Mouse (Mus musculus): Measurements from ENCODE around the gene Lmna. TPM values are rescaled to one million over a fixed set of nuclear protein-coding genes. Genes with fewer than 3 reads are reported as not detected.

Gene Lmna
- total RNA-seq, 1 experiment = 121 TPM

DNA sequence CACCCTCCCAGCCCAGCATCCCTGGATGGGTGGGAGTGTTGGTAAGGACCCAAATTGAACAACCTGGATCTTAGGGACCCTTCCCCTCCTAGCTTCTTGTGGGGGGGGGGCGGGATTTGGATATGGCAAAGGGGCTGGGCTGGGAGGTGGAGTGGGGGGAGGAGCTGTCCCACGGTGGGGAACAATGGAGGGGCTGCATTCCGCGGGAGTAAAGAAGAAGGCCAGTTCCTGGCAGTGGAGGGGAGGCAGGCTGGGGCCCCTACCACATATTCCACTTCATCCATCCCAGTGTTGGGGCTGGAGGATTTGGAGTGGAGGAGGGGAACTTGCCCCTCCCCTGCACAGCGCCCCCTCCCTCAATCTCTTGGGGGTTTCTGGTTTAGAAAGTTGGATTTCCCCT is 23.9 kb upstream of the Lmna start:
- Histone ChIP-seq H3K4me3 (ENCODE audit: insufficient read depth in 1 of 2, low read depth in 1 of 2, low read length in 2 of 2, poor library complexity in 1 of 2, severe bottlenecking in 1 of 2) (peak overlapping the region; percentile 77 to 96; a peak in 3 of 4 replicates), H3K4me1 (ENCODE audit: control insufficient read depth in 2 of 2, insufficient read depth in 2 of 2, low read length in 2 of 2, poor library complexity in 1 of 2) (peaks cover 8 to 33% of the 10 kb centered on the region in 2 experiments; a peak in 3 of 4 replicates), H3K9ac (ENCODE audit: insufficient read depth, low read depth, low read length, poor library complexity, severe bottlenecking) (peak overlapping the region; percentile 93; the same call in 1 of the 2 replicates), H3K9me3 (ENCODE audit: control insufficient read depth, insufficient read depth, low read depth, low read length) (no peaks in the 10 kb centered on the region), H3K36me3 (ENCODE audit: control insufficient read depth, insufficient read depth, low read length, poor library complexity, severe bottlenecking) (peaks cover 23% of the 10 kb centered on the region), H3K27ac (ENCODE audit: insufficient read depth, low read depth, low read length, poor library complexity, severe bottlenecking) (no peak overlapping the region)
- in situ Hi-C loops (cut with MboI; ENCODE audit: low sequenced_read_pairs in 2 of 2, unreplicated experiment in 2 of 2) = no loop called here
- DNase-seq (ENCODE audit: low read depth, low spot score) = no peak
- TF ChIP-seq ZNF384 (IDR thresholded peaks at IDR 0.05; ENCODE audit: low read depth, low read length) = no peak
- TF ChIP-seq MAFK (IDR thresholded peaks at IDR 0.05; ENCODE audit: insufficient read depth, low read depth, low read length) = no peak
- TF ChIP-seq CHD2 (IDR thresholded peaks at IDR 0.05; ENCODE audit: low read depth, low read length) = no peak
- no peak for TF ChIP-seq ZC3H11A (IDR thresholded peaks at IDR 0.05; ENCODE audit: borderline replicate concordance, low read depth, low read length)
- no peak for TF ChIP-seq HCFC1 (IDR thresholded peaks at IDR 0.05; ENCODE audit: borderline replicate concordance, insufficient read depth, low read length)

DNA sequence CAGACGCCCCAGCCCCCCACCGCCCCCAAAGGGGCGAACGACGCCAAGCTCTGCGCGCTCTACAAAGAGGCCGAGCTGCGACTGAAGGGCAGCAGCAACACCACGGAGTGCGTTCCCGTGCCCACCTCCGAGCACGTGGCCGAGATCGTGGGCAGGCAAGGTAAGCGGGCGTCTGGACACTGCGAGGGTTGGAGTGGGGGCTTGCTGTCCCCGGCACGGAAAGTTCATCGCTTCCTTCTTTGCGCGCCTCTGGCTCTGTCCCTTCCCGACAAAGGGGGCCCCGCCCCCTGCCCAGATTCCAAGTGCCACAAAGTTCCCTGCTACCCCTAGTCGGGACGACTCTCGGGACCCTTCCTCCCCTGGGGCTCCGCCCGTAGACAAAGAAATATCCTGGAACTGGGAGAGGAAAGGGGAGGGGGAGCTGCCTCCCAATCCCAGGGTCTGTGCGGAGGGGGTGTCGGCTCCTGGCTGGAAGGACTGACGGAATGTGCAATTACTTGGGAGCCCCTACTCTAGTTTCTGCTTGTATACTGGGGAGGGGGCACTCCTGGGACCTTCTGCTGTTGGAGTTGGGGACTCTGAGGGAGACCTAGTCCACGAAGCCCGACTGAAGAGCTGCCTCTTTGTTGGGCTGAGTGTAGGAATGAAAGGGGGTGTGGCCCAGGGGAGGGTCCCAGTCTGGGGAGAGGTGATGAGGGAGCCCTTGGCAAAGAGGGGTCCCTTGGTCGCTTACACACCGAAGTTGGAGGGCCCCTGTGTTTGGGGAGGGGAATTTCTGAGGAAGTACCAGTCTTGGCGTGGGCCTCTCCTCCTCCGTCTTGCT is 23.1 kb upstream of the Lmna start:
- no peak for TF ChIP-seq ZNF384 (IDR thresholded peaks at IDR 0.05; ENCODE audit: low read depth, low read length)
- TF ChIP-seq MAFK (IDR thresholded peaks at IDR 0.05; ENCODE audit: insufficient read depth, low read depth, low read length) = no peak
- no peak for TF ChIP-seq ZC3H11A (IDR thresholded peaks at IDR 0.05; ENCODE audit: borderline replicate concordance, low read depth, low read length)
- no peak for TF ChIP-seq CHD2 (IDR thresholded peaks at IDR 0.05; ENCODE audit: low read depth, low read length)
- no peak for TF ChIP-seq HCFC1 (IDR thresholded peaks at IDR 0.05; ENCODE audit: borderline replicate concordance, insufficient read depth, low read length)
- Histone ChIP-seq H3K4me1 (ENCODE audit: control insufficient read depth in 2 of 2, insufficient read depth in 2 of 2, low read length in 2 of 2, poor library complexity in 1 of 2) (peaks cover 8 to 27% of the 10 kb centered on the region in 2 experiments; a peak in 3 of 4 replicates), H3K36me3 (ENCODE audit: control insufficient read depth, insufficient read depth, low read length, poor library complexity, severe bottlenecking) (peaks cover 18% of the 10 kb centered on the region), H3K4me3 (ENCODE audit: insufficient read depth in 1 of 2, low read depth in 1 of 2, low read length in 2 of 2, poor library complexity in 1 of 2, severe bottlenecking in 1 of 2) (peak overlapping the region; percentile 77 to 96), H3K9ac (ENCODE audit: insufficient read depth, low read depth, low read length, poor library complexity, severe bottlenecking) (peak overlapping the region; percentile 93), H3K27ac (ENCODE audit: insufficient read depth, low read depth, low read length, poor library complexity, severe bottlenecking) (peak overlapping the region; percentile 95), H3K9me3 (ENCODE audit: control insufficient read depth, insufficient read depth, low read depth, low read length) (no peaks in the 10 kb centered on the region)
- in situ Hi-C loops (cut with MboI; ENCODE audit: low sequenced_read_pairs in 2 of 2, unreplicated experiment in 2 of 2) = no loop called here
- no peak for DNase-seq (ENCODE audit: low read depth, low spot score)

DNA sequence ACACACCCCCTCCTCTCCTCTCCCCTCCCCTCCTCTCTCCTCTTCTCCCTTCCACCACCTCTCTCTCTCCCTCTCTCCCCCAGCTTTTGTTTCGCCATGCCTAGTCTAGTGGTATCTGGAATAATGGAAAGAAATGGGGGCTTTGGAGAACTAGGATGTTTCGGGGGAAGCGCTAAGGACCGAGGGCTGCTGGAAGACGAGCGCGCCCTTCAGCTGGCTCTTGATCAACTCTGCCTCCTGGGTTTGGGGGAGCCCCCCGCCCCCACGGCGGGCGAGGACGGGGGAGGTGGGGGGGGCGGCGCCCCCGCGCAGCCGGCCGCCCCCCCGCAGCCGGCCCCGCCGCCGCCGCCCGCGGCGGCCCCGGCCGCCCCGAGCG is 22.5 kb upstream of the Lmna start, which contains the start of gene Mex3a:
Gene Mex3a (plus strand): TSS at position 97 of the 376 bp plus-strand sequence.
- Histone ChIP-seq H3K4me3 (ENCODE audit: insufficient read depth in 1 of 2, low read depth in 1 of 2, low read length in 2 of 2, poor library complexity in 1 of 2, severe bottlenecking in 1 of 2) (peak within 1 kb of the TSS; percentile 95 to 96), H3K9ac (ENCODE audit: insufficient read depth, low read depth, low read length, poor library complexity, severe bottlenecking) (peak within 1 kb of the TSS; percentile 93), H3K4me1 (ENCODE audit: control insufficient read depth in 2 of 2, insufficient read depth in 2 of 2, low read length in 2 of 2, poor library complexity in 1 of 2) (peaks cover 8 to 31% of the 10 kb centered on the region in 2 experiments; a peak in 3 of 4 replicates), H3K27ac (ENCODE audit: insufficient read depth, low read depth, low read length, poor library complexity, severe bottlenecking) (peak within 1 kb of the TSS; percentile 95), H3K36me3 (ENCODE audit: control insufficient read depth, insufficient read depth, low read length, poor library complexity, severe bottlenecking) (peaks cover 16% of the 10 kb centered on the region), H3K9me3 (ENCODE audit: control insufficient read depth, insufficient read depth, low read depth, low read length) (no peaks in the 10 kb centered on the region)
- TF ChIP-seq MAFK (IDR thresholded peaks at IDR 0.05; ENCODE audit: insufficient read depth, low read depth, low read length) = no peak
- TF ChIP-seq HCFC1 (IDR thresholded peaks at IDR 0.05; ENCODE audit: borderline replicate concordance, insufficient read depth, low read length) = no peak
- no peak for TF ChIP-seq ZC3H11A (IDR thresholded peaks at IDR 0.05; ENCODE audit: borderline replicate concordance, low read depth, low read length)
- TF ChIP-seq CHD2 (IDR thresholded peaks at IDR 0.05; ENCODE audit: low read depth, low read length) = no peak
- no peak for TF ChIP-seq ZNF384 (IDR thresholded peaks at IDR 0.05; ENCODE audit: low read depth, low read length)
- in situ Hi-C loops (cut with MboI; ENCODE audit: low sequenced_read_pairs in 2 of 2, unreplicated experiment in 2 of 2) = no loop called here
- no peak for DNase-seq (ENCODE audit: low read depth, low spot score)

DNA sequence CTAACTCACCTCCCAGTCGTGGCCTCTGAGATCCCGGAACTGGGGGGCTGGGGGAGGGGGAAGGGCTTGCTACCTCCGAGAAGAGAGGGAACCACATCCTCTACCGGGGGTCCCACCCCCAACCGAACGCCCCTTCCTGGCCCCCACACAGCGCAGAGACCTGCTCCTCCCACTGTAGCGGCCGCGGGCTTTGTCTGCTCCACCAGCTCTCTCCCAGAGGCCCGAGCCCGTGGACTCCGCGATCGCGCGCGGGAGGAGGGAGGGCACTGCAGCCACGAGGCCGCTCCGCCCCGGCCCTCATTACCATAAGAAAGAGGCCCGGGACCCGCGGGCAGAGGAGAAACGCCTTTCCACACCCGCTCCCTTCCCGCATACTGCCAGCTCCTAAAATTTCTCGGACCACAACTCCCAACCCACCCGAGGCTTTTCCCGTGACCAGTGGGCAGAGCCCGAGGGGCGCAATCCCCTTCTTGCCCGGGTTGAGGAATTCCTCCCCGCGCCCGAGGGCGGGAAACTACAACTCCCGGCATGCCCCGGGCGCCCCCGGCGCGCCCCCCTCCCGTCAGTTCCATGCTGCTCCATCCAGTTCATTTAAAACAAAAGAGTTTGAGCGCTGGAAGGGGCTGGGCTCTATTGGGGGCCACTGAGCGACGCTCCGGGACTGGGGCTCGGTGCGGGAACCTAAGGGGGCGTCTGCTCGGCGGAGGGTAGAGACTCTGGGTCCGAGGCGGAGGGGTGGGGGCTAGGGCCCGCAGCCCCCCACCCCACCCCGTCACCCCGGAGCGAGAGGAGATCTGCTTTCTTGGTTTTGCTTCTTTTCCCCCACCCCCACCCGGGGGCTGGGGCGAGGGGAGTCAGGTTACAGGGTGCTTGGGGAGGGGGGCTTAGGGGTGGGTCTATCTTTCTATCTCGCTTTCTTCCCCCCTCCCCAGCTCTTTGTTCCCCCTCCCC is 21.9 kb upstream of the Lmna start:
- peak overlapping the region; percentile 95 to 96 for H3K4me3 ChIP-seq (ENCODE audit: insufficient read depth in 1 of 2, low read depth in 1 of 2, low read length in 2 of 2, poor library complexity in 1 of 2, severe bottlenecking in 1 of 2)
- in situ Hi-C loops (cut with MboI; ENCODE audit: low sequenced_read_pairs in 2 of 2, unreplicated experiment in 2 of 2) = no loop called here
- peak overlapping the region; percentile 93 for H3K9ac ChIP-seq (ENCODE audit: insufficient read depth, low read depth, low read length, poor library complexity, severe bottlenecking)
- H3K9me3 ChIP-seq (ENCODE audit: control insufficient read depth, insufficient read depth, low read depth, low read length) = no peaks in the 10 kb centered on the region
- H3K27ac ChIP-seq (ENCODE audit: insufficient read depth, low read depth, low read length, poor library complexity, severe bottlenecking) = peak overlapping the region; percentile 95
- H3K4me1 ChIP-seq (ENCODE audit: control insufficient read depth in 2 of 2, insufficient read depth in 2 of 2, low read length in 2 of 2, poor library complexity in 1 of 2) = peaks cover 8 to 30% of the 10 kb centered on the region in 2 experiments; a peak in 3 of 4 replicates
- DNase-seq (ENCODE audit: low read depth, low spot score) = no peak
- H3K36me3 ChIP-seq (ENCODE audit: control insufficient read depth, insufficient read depth, low read length, poor library complexity, severe bottlenecking) = peaks cover 9% of the 10 kb centered on the region
- no peak for TF ChIP-seq ZC3H11A (IDR thresholded peaks at IDR 0.05; ENCODE audit: borderline replicate concordance, low read depth, low read length)
- peak; percentile 96 for TF ChIP-seq HCFC1 (IDR thresholded peaks at IDR 0.05; ENCODE audit: borderline replicate concordance, insufficient read depth, low read length)
- no peak for TF ChIP-seq MAFK (IDR thresholded peaks at IDR 0.05; ENCODE audit: insufficient read depth, low read depth, low read length)
